Mouse (Mus musculus): ENCODE measurements around the gene Cand2.
A peak's percentile ranks its signal among the peaks of the same experiment; 100 is the strongest.

Gene Cand2

GRCm38 (mm10) chr6:115773966-115774413 is 348 bp upstream of the Cand2 start:
- DNase-seq (ENCODE audit: low spot score), result no peak

GRCm38 (mm10) chr6:115775838-115776237 is 1.5 kb downstream of the Cand2 start:
- no peak for DNase-seq (ENCODE audit: low spot score)

GRCm38 (mm10) chr6:115776363-115776762 is 2.0 kb downstream of the Cand2 start:
- DNase-seq (ENCODE audit: low spot score), result no peak

GRCm38 (mm10) chr6:115782781-115783180 is 8.4 kb downstream of the Cand2 start:
- DNase-seq (ENCODE audit: low spot score), result no peak

- DNase-seq (ENCODE audit: low spot score), result no peak
These were observed 16.7 kb downstream of the Cand2 start for GRCm38 (mm10) chr6:115791016-115791415.

- peak; percentile 33 for DNase-seq (ENCODE audit: low spot score)
These were observed 17.7 kb downstream of the Cand2 start for GRCm38 (mm10) chr6:115791842-115792686.

GRCm38 (mm10) chr6:115792691-115793215 is 18.4 kb downstream of the Cand2 start:
- DNase-seq (ENCODE audit: low spot score), result no peak

- DNase-seq (ENCODE audit: low spot score), result peak; percentile 26
These were observed 27.5 kb downstream of the Cand2 start for GRCm38 (mm10) chr6:115801811-115802210.

- DNase-seq (ENCODE audit: low spot score), result peak; percentile 68
These were observed 29.4 kb downstream of the Cand2 start for GRCm38 (mm10) chr6:115803541-115804382.

- no peak for DNase-seq (ENCODE audit: low spot score)
These were observed 30.3 kb downstream of the Cand2 start for GRCm38 (mm10) chr6:115804432-115805192.

GRCm38 (mm10) chr6:115807464-115808195 is 33.3 kb downstream of the Cand2 start:
- no peak for DNase-seq (ENCODE audit: low spot score)

GRCm38 (mm10) chr6:115808196-115808487 is 33.8 kb downstream of the Cand2 start:
- DNase-seq (ENCODE audit: low spot score), result no peak

- DNase-seq (ENCODE audit: low spot score), result peak; percentile 89
These were observed 34.3 kb downstream of the Cand2 start, which contains the start of gene Rpl32 for GRCm38 (mm10) chr6:115808488-115809231. Rpl32 (minus strand) TSS chr6:115808747.

GRCm38 (mm10) chr6:115811606-115812005 is 37.3 kb downstream of the Cand2 start:
- no peak for DNase-seq (ENCODE audit: low spot score)

GRCm38 (mm10) chr6:115814104-115814503 is 39.8 kb downstream of the Cand2 start:
- DNase-seq (ENCODE audit: low spot score), result peak; percentile 62

- DNase-seq (ENCODE audit: low spot score), result no peak
These were observed 40.7 kb downstream of the Cand2 start for GRCm38 (mm10) chr6:115815041-115815440.

- no peak for DNase-seq (ENCODE audit: low spot score)
These were observed 43.8 kb downstream of the Cand2 start for GRCm38 (mm10) chr6:115818129-115818528.

- DNase-seq (ENCODE audit: low spot score), result no peak
These were observed 47.1 kb downstream of the Cand2 start for GRCm38 (mm10) chr6:115821216-115821993.

GRCm38 (mm10) chr6:115823850-115824464 is 49.6 kb downstream of the Cand2 start:
- DNase-seq (ENCODE audit: low spot score), result peak; percentile 35

Data from lung, postnatal 25 days (tissue).